Mouse (Mus musculus) embryonic facial prominence, embryonic 13.5 days (tissue): ENCODE results near the gene Rc3h1. TPM values are rescaled to one million over a fixed set of nuclear protein-coding genes. Genes with fewer than 3 reads are reported as not detected.
"Not testable (repeated sequence)": the region's sequence is repeated elsewhere in the genome, so short reads cannot be mapped to it uniquely, and the experiment has no call there.

ENCODE experiments used
- ATAC-seq: fragments of 200-750 bp; cut with Nextera tagmentation; 2 replicates; pipeline ENCODE4 v1.8.0; 2017; ENCODE audit warnings: low read depth; ENCODE audit not compliant: insufficient number of reproducible peaks, insufficient read depth, low FRiP score, low TSS enrichment
- H3K27ac ChIP-seq: fragments of 300-500 bp; sonication (generic); 2 replicates; pipeline ENCODE4 v1.5.1; 2015; ENCODE audit warnings: moderate library complexity, mild to moderate bottlenecking, inconsistent platforms
- H3K27me3 ChIP-seq: fragments of 300-500 bp; sonication (generic); 2 replicates; pipeline ENCODE4 v1.6.1; 2015; ENCODE audit warnings: mild to moderate bottlenecking, inconsistent platforms
- H3K36me3 ChIP-seq: fragments of 300-500 bp; sonication (generic); 2 replicates; pipeline ENCODE4 v1.6.1; 2015; ENCODE audit warnings: mild to moderate bottlenecking, inconsistent platforms
- H3K4me1 ChIP-seq: fragments of 300-500 bp; sonication (generic); 2 replicates; pipeline ENCODE4 v1.6.1; 2015; ENCODE audit warnings: inconsistent platforms
- H3K4me2 ChIP-seq: fragments of 300-500 bp; sonication (generic); 2 replicates; pipeline ENCODE4 v1.6.1; 2015; ENCODE audit warnings: moderate library complexity, mild to moderate bottlenecking, inconsistent platforms
- H3K4me3 ChIP-seq: fragments of 300-500 bp; sonication (generic); 2 replicates; pipeline ENCODE4 v1.5.1; 2015; ENCODE audit warnings: mild to moderate bottlenecking, inconsistent platforms
- H3K9ac ChIP-seq: fragments of 300-500 bp; sonication (generic); 2 replicates; pipeline ENCODE4 v1.6.1; 2015; ENCODE audit warnings: mild to moderate bottlenecking, inconsistent platforms
- H3K9me3 ChIP-seq: fragments of 300-500 bp; sonication (generic); 2 replicates; pipeline ENCODE4 v1.6.1; 2016; ENCODE audit warnings: inconsistent platforms
- WGBS: fragments of 180-500 bp; shearing (Covaris S2); methylation state at CpG from one replicate; pipeline ENCODE4 v1.1.7; 2015; ENCODE audit warnings: mixed read lengths; 5-methylcytosine and 5-hydroxymethylcytosine counted together
- polyA plus RNA-seq: library from polyadenylated mRNA; unstranded; fragments of >200 nt; fragmentation: Nextera tagmentation; extraction: Ambion mirVana; gene quantifications from 2 replicates; pipeline ENCODE4 v1.2.1, GENCODE M21; 2015

Rc3h1 gene
- polyA plus RNA-seq: 7.8 and 9.4 TPM in 2 replicates

- no peaks in the 10 kb centered on the region for H3K9me3 ChIP-seq
- H3K4me1 ChIP-seq: peaks cover 5% of the 10 kb centered on the region; the same call in 1 of the 2 replicates
- H3K4me3 ChIP-seq: peak within 1 kb of the TSS; percentile 69
- H3K27me3 ChIP-seq: no peaks in the 10 kb centered on the region
- no peaks in the 10 kb centered on the region for H3K36me3 ChIP-seq
- H3K4me2 ChIP-seq: peak within 1 kb of the TSS; percentile 67
- peak; percentile 94 for ATAC-seq
- under 1% methylated on average over 45 of the region's 45 CpGs for WGBS
- H3K27ac ChIP-seq: peak within 1 kb of the TSS; percentile 91
- H3K9ac ChIP-seq: peak within 1 kb of the TSS; percentile 95
These were observed at the start of gene Rc3h1 for GRCm38 (mm10) chr1:160906057-160906557. Gene Rc3h1 (plus strand): TSS chr1:160906418.

GRCm38 (mm10) chr1:160858132-160858531 lies 48.1 kb upstream of the Rc3h1 start:
- Histone ChIP-seq H3K9me3 (no peaks in the 10 kb centered on the region), H3K4me1 (no peaks in the 10 kb centered on the region), H3K9ac (no peak overlapping the region), H3K27ac (no peak overlapping the region), H3K27me3 (no peaks in the 10 kb centered on the region), H3K4me3 (no peak overlapping the region), H3K36me3 (no peaks in the 10 kb centered on the region), H3K4me2 (no peak overlapping the region)
- 89% methylated on average over 3 of the region's 3 CpGs for WGBS
- ATAC-seq: no peak

- H3K4me1 ChIP-seq, H3K4me2 ChIP-seq, H3K4me3 ChIP-seq, ATAC-seq, H3K36me3 ChIP-seq, H3K27ac ChIP-seq, H3K9me3 ChIP-seq, H3K27me3 ChIP-seq, H3K9ac ChIP-seq: not testable (repeated sequence)
These were observed 46.3 kb upstream of the Rc3h1 start for GRCm38 (mm10) chr1:160859874-160860273.

- Histone ChIP-seq H3K27me3 (no peaks in the 10 kb centered on the region), H3K4me3 (no peak overlapping the region), H3K9me3 (no peaks in the 10 kb centered on the region), H3K4me1 (no peaks in the 10 kb centered on the region), H3K4me2 (no peak overlapping the region), H3K27ac (no peak overlapping the region), H3K36me3 (no peaks in the 10 kb centered on the region), H3K9ac (no peak overlapping the region)
- no peak for ATAC-seq
- 89% methylated on average over 2 of the region's 2 CpGs for WGBS
These were observed 45.1 kb upstream of the Rc3h1 start for GRCm38 (mm10) chr1:160861142-160861541.

GRCm38 (mm10) chr1:160861632-160862031 lies 44.6 kb upstream of the Rc3h1 start:
- Histone ChIP-seq H3K4me3 (no peak overlapping the region), H3K9me3 (no peaks in the 10 kb centered on the region), H3K27ac (no peak overlapping the region), H3K27me3 (no peaks in the 10 kb centered on the region), H3K9ac (no peak overlapping the region), H3K4me1 (no peaks in the 10 kb centered on the region), H3K36me3 (no peaks in the 10 kb centered on the region), H3K4me2 (no peak overlapping the region)
- ATAC-seq: no peak
- WGBS: 91% methylated on average over 1 of the region's 1 CpGs

GRCm38 (mm10) chr1:160863027-160863426 lies 43.2 kb upstream of the Rc3h1 start:
- no peak overlapping the region for H3K27ac ChIP-seq
- no peaks in the 10 kb centered on the region for H3K4me1 ChIP-seq
- H3K27me3 ChIP-seq: no peaks in the 10 kb centered on the region
- no peak overlapping the region for H3K4me3 ChIP-seq
- H3K9ac ChIP-seq: no peak overlapping the region
- ATAC-seq: no peak
- no peaks in the 10 kb centered on the region for H3K36me3 ChIP-seq
- H3K9me3 ChIP-seq: no peaks in the 10 kb centered on the region
- H3K4me2 ChIP-seq: no peak overlapping the region
- 55% methylated on average over 4 of the region's 4 CpGs for WGBS

- no peaks in the 10 kb centered on the region for H3K27me3 ChIP-seq
- no peak for ATAC-seq
- H3K27ac ChIP-seq: no peak overlapping the region
- H3K4me1 ChIP-seq: no peaks in the 10 kb centered on the region
- no peak overlapping the region for H3K4me3 ChIP-seq
- 71% methylated on average over 1 of the region's 1 CpGs for WGBS
- H3K9me3 ChIP-seq: no peaks in the 10 kb centered on the region
- H3K9ac ChIP-seq: no peak overlapping the region
- no peaks in the 10 kb centered on the region for H3K36me3 ChIP-seq
- H3K4me2 ChIP-seq: no peak overlapping the region
These were observed 31.5 kb upstream of the Rc3h1 start for GRCm38 (mm10) chr1:160874757-160875156.

- ATAC-seq: no peak
- no peaks in the 10 kb centered on the region for H3K9me3 ChIP-seq
- H3K4me1 ChIP-seq: no peaks in the 10 kb centered on the region
- H3K4me2 ChIP-seq: no peak overlapping the region
- H3K4me3 ChIP-seq: no peak overlapping the region
- WGBS: 89% methylated on average over 4 of the region's 4 CpGs
- H3K36me3 ChIP-seq: no peaks in the 10 kb centered on the region
- H3K9ac ChIP-seq: no peak overlapping the region
- H3K27ac ChIP-seq: no peak overlapping the region
- H3K27me3 ChIP-seq: no peaks in the 10 kb centered on the region
These were observed 29.2 kb upstream of the Rc3h1 start for GRCm38 (mm10) chr1:160876968-160877367.

- Histone ChIP-seq H3K4me3 (no peak overlapping the region), H3K9me3 (no peaks in the 10 kb centered on the region), H3K4me1 (no peaks in the 10 kb centered on the region), H3K4me2 (no peak overlapping the region), H3K27ac (no peak overlapping the region), H3K36me3 (no peaks in the 10 kb centered on the region), H3K27me3 (no peaks in the 10 kb centered on the region), H3K9ac (no peak overlapping the region)
- 73% methylated on average over 4 of the region's 4 CpGs for WGBS
- no peak for ATAC-seq
These were observed 27.7 kb upstream of the Rc3h1 start for GRCm38 (mm10) chr1:160878485-160878884.

- not testable (repeated sequence) for H3K27ac ChIP-seq, H3K4me2 ChIP-seq, H3K36me3 ChIP-seq, H3K9ac ChIP-seq, H3K4me3 ChIP-seq, ATAC-seq, H3K9me3 ChIP-seq, H3K4me1 ChIP-seq, H3K27me3 ChIP-seq
- whole genome bisulfite sequencing: 61% methylated on average over 1 of the region's 1 CpGs
These were observed 24.8 kb upstream of the Rc3h1 start for GRCm38 (mm10) chr1:160881378-160881777.

- Histone ChIP-seq H3K4me2 (no peak overlapping the region), H3K4me3 (no peak overlapping the region), H3K27me3 (no peaks in the 10 kb centered on the region), H3K27ac (no peak overlapping the region), H3K9me3 (no peaks in the 10 kb centered on the region), H3K36me3 (no peaks in the 10 kb centered on the region), H3K4me1 (no peaks in the 10 kb centered on the region), H3K9ac (no peak overlapping the region)
- ATAC-seq: no peak
- WGBS: 62% methylated on average over 3 of the region's 3 CpGs
These were observed 24.2 kb upstream of the Rc3h1 start for GRCm38 (mm10) chr1:160881968-160882367.

GRCm38 (mm10) chr1:160884273-160884672 lies 21.9 kb upstream of the Rc3h1 start:
- Histone ChIP-seq H3K27ac (no peak overlapping the region), H3K4me1 (no peaks in the 10 kb centered on the region), H3K9me3 (no peaks in the 10 kb centered on the region), H3K27me3 (no peaks in the 10 kb centered on the region), H3K36me3 (no peaks in the 10 kb centered on the region), H3K4me2 (no peak overlapping the region), H3K4me3 (no peak overlapping the region), H3K9ac (no peak overlapping the region)
- ATAC-seq: no peak
- WGBS: 66% methylated on average over 3 of the region's 3 CpGs

- H3K27me3 ChIP-seq: no peaks in the 10 kb centered on the region
- no peak overlapping the region for H3K9ac ChIP-seq
- no peaks in the 10 kb centered on the region for H3K36me3 ChIP-seq
- H3K4me2 ChIP-seq: no peak overlapping the region
- H3K27ac ChIP-seq: no peak overlapping the region
- no peaks in the 10 kb centered on the region for H3K9me3 ChIP-seq
- no peak for ATAC-seq
- no peaks in the 10 kb centered on the region for H3K4me1 ChIP-seq
- no peak overlapping the region for H3K4me3 ChIP-seq
- WGBS: 56% methylated on average over 2 of the region's 2 CpGs
These were observed 21.2 kb upstream of the Rc3h1 start for GRCm38 (mm10) chr1:160884993-160885392.
